Mouse (Mus musculus) testis, adult 2 months (tissue): ENCODE measurements around the gene Ap4m1. TPM values are rescaled to one million over a fixed set of nuclear protein-coding genes. Genes with fewer than 3 reads are reported as not detected.
A peak's percentile ranks its signal among the peaks of the same experiment; 100 is the strongest.

Source experiments
- H3K27ac ChIP-seq: fragments of 200-500 bp; 2 replicates; pipeline ENCODE4 v1.5.1; 2012; ENCODE audit warnings: low read depth, low read length; ENCODE audit not compliant: control insufficient read depth, insufficient read depth
- H3K27me3 ChIP-seq: fragments of 200-500 bp; 2 replicates; pipeline ENCODE4 v1.6.1; 2012; ENCODE audit warnings: mild to moderate bottlenecking, low read length, moderate library complexity; ENCODE audit not compliant: control insufficient read depth, insufficient read depth
- H3K36me3 ChIP-seq: fragments of 200-500 bp; 2 replicates; pipeline ENCODE4 v1.6.1; 2012; ENCODE audit warnings: mild to moderate bottlenecking, low read length; ENCODE audit not compliant: control insufficient read depth, insufficient read depth
- H3K4me1 ChIP-seq: fragments of 200-500 bp; 2 replicates; pipeline ENCODE4 v1.6.1; 2012; ENCODE audit warnings: low read length; ENCODE audit not compliant: control insufficient read depth, insufficient read depth
- H3K4me3 ChIP-seq: fragments of 200-500 bp; 2 replicates; pipeline ENCODE4 v1.5.1; 2012; ENCODE audit warnings: low read depth, mild to moderate bottlenecking, low read length, moderate library complexity, mixed read lengths; ENCODE audit not compliant: control insufficient read depth
- CTCF ChIP-seq: fragments of 200-500 bp; IDR thresholded peaks from 2 replicates; pipeline ENCODE4 v1.5.1; 2012; ENCODE audit warnings: low read depth, mild to moderate bottlenecking, inconsistent platforms, low read length, moderate library complexity; ENCODE audit not compliant: control insufficient read depth, insufficient read depth, insufficient replicate concordance
- POLR2A ChIP-seq: fragments of 200-500 bp; IDR thresholded peaks from 2 replicates; pipeline ENCODE4 v1.6.1; 2012; ENCODE audit warnings: low read depth, mild to moderate bottlenecking, inconsistent platforms, low read length, moderate library complexity; ENCODE audit not compliant: control insufficient read depth
- polyA plus RNA-seq: library from polyadenylated mRNA; depleted of rRNA; stranded (reverse); fragments of >200 nt; gene quantifications from 2 replicates; pipeline ENCODE4 v1.2.3, GENCODE M21; 2012; rRNA removed

Ap4m1 gene
- 65.6 and 70.3 TPM in 2 replicates for polyA plus RNA-seq

DNA sequence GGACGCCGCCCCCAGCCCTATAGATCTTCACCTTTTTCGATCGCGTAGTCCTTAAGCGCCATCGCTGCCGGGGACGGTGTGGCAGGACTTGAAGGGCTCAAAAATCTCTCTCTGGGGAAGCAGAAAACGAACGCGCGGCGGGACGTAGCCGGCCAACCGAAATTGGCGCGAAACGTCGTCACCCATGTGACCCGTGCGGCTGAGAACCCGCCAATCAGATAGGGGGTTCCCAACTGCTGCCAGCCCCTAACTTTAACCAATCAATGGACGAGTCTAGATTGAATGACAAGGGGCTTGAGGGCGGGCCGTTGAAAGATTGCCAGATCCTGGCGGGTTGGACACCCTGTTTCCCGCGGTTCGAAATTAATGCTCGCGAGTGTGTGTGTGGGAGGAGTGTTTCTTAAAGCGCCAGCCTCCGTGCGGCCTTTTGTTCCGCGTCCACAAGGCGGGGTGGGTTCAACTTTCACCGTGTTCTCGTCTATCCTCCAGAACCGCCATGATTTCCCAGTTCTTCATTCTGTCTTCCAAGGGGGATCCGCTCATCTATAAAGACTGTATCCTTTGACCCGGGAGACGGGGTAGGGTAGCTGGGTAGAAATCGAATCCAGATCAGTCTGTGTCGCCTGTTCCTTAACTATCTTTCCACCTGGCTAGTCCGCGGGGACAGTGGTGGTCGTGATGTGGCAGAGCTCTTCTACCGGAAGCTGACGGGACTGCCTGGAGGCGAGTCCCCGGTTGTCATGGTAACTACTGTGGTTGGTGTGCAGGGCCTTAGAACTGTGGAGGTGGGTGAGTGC, at the start of gene Ap4m1, which contains the start of gene Mcm7:
Gene Ap4m1 (plus strand): TSS at position 308 of the 797 bp plus-strand sequence.
Gene Mcm7 (minus strand): TSS at position 728 of the 797 bp plus-strand sequence.
- H3K27me3 ChIP-seq, result no peaks in the 10 kb centered on the region
- TF ChIP-seq CTCF, result no peak
- TF ChIP-seq POLR2A, result peak; percentile 62
- peaks cover 3% of the 10 kb centered on the region; the same call in 1 of the 2 replicates for H3K36me3 ChIP-seq
- peak within 1 kb of the TSS; percentile 79 for H3K27ac ChIP-seq
- no peaks in the 10 kb centered on the region; the same call in 1 of the 2 replicates for H3K4me1 ChIP-seq
- peak within 1 kb of the TSS; percentile 99 for H3K4me3 ChIP-seq

DNA sequence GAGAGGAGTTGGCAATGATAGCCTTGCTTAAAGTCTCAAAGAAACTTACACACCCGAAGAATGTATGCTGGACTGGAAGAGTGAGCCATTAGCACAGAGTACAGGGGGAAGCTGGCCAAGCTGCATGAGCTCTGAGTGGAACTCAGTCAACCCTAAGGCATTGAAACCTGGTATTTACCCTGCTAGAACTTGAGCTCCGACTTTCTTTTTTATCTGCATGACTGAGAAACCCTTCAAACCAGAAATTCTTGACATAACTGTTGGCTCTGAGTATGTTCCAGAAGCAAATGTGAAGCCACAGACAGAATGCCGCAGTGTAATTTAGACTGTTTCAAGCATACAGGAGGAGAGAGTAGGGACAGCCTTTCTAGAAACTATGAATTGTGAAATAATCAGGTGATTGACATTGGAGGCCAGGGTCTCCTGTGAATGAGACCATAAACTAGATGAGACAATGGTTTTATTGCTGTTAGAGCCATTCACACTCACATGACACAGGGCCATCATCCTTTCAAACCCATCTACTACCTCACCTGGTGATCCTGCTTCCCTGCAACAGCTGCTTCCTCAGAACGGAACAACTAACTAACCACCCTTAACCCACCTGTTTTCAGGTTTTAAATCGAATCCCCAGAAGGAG, 39.3 kb upstream of the Ap4m1 start:
- no peaks in the 10 kb centered on the region for H3K27me3 ChIP-seq
- H3K4me1 ChIP-seq, result no peaks in the 10 kb centered on the region
- H3K36me3 ChIP-seq, result peaks cover 2% of the 10 kb centered on the region; the same call in 1 of the 2 replicates
- H3K27ac ChIP-seq, result no peak overlapping the region
- H3K4me3 ChIP-seq, result no peak overlapping the region
- TF ChIP-seq POLR2A (no peak), CTCF (no peak)

DNA sequence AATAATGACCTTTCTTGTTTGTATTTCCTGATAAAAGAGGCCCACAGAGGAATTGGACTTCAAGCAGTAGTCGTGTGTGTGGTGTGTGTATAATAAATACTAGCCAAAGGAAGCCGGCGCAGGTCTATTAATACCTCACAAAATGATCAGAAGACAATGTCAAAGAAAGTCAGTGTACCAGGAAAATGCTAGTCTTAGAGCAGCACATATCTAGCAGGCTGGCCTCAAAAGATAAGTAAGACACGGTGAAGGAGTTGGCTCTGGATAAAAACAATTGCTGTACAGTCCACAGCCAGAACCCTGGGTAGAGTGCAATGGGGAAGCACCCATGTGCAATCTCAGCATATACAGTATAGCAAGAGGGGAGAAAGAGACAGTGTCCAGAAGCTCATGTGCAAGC, 34.5 kb upstream of the Ap4m1 start:
- H3K36me3 ChIP-seq, result no peaks in the 10 kb centered on the region
- H3K4me3 ChIP-seq, result no peak overlapping the region

DNA sequence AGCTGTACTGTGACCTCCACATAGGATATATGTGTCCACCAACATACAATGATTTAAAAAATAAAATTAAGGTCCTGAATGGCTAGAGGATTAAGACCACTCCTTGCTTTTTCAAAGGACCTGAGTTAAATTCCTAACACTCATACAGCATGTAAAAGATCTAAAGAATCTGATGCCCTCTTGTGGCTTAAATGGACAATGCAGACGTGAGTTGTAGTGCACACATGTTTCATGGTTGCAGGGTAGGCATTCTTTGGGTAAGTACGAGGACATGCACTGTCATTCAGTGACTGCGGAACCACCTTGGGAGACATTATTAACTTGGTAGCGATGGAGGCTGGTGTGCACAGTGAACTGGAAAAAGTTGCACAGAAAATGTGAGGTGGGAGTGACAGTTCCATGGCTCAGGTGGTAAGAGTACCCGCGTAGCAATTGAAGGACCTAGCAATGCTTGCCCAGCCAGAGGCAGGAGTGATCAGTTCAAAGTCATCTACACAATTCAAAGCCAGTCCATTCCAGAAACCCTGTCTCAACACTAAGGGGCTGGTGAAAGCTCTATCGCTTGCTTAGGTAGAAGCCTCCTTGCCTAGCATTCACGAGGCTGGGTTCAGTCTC, 33.8 kb upstream of the Ap4m1 start:
- TF ChIP-seq POLR2A (no peak), CTCF (no peak)
- Histone ChIP-seq H3K36me3 (no peaks in the 10 kb centered on the region), H3K4me3 (no peak overlapping the region), H3K27ac (no peak overlapping the region), H3K27me3 (no peaks in the 10 kb centered on the region), H3K4me1 (no peaks in the 10 kb centered on the region)

More for the DNA sequence above, 34.5 kb upstream of the Ap4m1 start:
- Histone ChIP-seq H3K4me1 (no peaks in the 10 kb centered on the region), H3K27ac (no peak overlapping the region), H3K27me3 (no peaks in the 10 kb centered on the region)
- TF ChIP-seq CTCF, result no peak
- TF ChIP-seq POLR2A, result no peak

DNA sequence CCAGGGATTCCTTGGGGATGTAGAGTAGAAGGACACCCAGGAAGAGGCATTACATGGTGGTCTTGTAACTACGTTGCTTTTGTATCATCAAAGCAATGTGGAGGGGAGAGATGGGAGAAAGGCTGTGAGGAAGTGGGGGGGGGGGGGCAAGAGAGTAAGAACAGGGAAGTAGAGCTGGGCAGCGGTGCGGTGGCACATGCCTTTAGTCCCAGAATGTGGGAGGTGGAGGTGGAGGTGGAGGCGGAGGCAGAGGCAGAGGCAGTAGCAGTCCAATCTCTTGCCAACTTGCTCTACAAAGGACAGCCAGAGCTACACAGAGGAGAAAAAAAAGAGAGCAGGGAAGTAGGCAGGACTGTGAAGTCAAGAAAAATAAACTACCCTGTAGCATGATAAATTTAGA, 33.2 kb upstream of the Ap4m1 start:
- H3K27ac ChIP-seq, result no peak overlapping the region
- TF ChIP-seq POLR2A (no peak), CTCF (no peak)
- no peaks in the 10 kb centered on the region for H3K27me3 ChIP-seq
- no peak overlapping the region for H3K4me3 ChIP-seq
- H3K36me3 ChIP-seq, result no peaks in the 10 kb centered on the region; the same call in 1 of the 2 replicates
- no peaks in the 10 kb centered on the region for H3K4me1 ChIP-seq

DNA sequence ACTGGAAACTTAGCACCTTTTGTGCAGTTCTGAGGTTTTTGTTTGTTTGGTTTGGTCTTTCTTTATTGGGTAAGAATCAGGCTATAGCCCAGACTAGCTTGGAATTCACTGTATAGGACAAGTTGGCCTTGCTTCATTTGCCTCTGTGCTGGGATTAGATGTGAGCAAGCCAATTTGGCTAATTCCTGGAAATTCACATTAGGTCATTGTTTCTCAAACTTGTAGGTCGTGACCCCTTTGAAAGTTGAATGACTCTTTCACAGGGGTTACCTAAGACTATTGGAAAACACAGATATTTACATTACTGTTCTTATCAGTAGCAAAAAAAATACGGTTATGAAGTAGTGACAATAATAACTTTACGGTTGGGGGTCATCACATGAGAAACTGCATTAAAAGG, 17.4 kb upstream of the Ap4m1 start:
- no peak overlapping the region for H3K4me3 ChIP-seq
- TF ChIP-seq CTCF (no peak), POLR2A (no peak)
- H3K27me3 ChIP-seq, result no peaks in the 10 kb centered on the region
- peaks cover 3% of the 10 kb centered on the region for H3K36me3 ChIP-seq
- no peaks in the 10 kb centered on the region; the same call in 1 of the 2 replicates for H3K4me1 ChIP-seq
- no peak overlapping the region for H3K27ac ChIP-seq

DNA sequence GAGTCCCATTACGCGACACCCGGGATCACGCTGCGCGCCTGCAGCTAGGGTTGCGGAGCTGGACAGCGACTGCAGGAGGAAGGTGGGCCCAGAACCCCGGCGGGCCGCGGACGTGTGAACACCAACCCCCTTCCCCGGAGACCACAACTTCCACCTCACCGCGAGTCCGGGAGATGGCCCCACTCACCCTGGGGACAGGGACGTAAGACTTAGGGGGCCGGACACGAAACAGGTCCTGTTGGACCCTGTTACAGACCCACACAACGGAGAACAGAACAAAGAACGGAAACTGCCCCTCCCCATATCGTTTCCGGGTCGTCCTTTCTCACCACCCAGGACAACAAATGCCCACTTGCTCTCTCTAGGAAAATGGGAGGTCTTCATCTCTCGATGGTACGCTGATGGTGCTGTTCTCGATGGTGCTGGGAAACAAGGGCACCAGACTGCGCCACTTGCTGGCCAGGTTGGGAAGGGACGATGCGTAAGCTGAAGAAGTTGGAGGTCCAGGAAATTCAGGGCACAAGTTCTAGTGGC, 16.3 kb upstream of the Ap4m1 start, which contains the start of gene Zfp113:
Gene Zfp113 (minus strand): TSS at position 302 of the 534 bp plus-strand sequence.
- Histone ChIP-seq H3K4me3 (peak within 1 kb of the TSS; percentile 97), H3K36me3 (peaks cover 3% of the 10 kb centered on the region), H3K4me1 (no peaks in the 10 kb centered on the region; the same call in none of the 2 replicates), H3K27me3 (no peaks in the 10 kb centered on the region), H3K27ac (peak within 1 kb of the TSS; percentile 90)
- peak; percentile 70 for TF ChIP-seq POLR2A
- peak; percentile 82; the same call in 1 of the 2 replicates for TF ChIP-seq CTCF
